Mouse (Mus musculus) E14TG2a.4 (cell line): Measurements from ENCODE around the gene Syngr1.

Experiments
- CTCF ChIP-seq: conservative IDR thresholded peaks from 2 replicates; pipeline ENCODE4 v1.5.1; 2014; ENCODE audit warnings: low read length
- POU5F1 ChIP-seq: IDR thresholded peaks from 2 replicates; pipeline ENCODE4 v1.6.1; 2014; ENCODE audit warnings: low read length, borderline replicate concordance

DNA sequence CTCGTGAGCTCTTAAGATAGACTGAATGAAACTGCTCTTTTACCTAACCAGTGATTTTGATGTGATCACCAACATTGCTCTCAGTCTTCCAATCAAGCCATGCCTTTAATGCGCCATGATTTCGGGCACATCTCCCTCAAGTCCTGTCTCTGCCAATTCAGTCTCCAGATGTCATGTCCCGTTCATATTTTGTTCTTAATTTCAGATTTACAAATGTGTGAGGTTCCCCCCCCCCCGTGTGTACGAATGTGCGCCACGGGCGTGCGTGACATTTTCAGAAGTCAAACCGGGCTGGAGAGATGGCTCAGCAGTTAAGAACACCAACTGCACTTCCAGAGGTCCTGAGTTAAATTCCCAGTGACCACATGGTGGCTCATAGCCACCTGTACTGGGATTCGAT lies 7.4 kb upstream of the Syngr1 start:
- no peak for TF ChIP-seq CTCF
- TF ChIP-seq POU5F1: no peak
